Mouse (Mus musculus) lung, embryonic 16.5 days (tissue): ENCODE measurements at regions not wholly inside any gene's neighbourhood (a gene's known extent, or its start where the extent isn't known, plus 50 kb on each side); places are given as distances from the start of the nearest gene placed in this dataset.

Source experiments
- ATAC-seq: fragments of 200-750 bp; cut with Nextera tagmentation; 2 replicates; pipeline ENCODE4 v1.8.0; 2017; ENCODE audit warnings: low read depth, mild to moderate bottlenecking, moderate library complexity
- H3K27ac ChIP-seq: fragments of 300-500 bp; sonication (generic); 2 replicates; pipeline ENCODE4 v1.5.1; 2014; ENCODE audit warnings: mild to moderate bottlenecking, control low read depth, low read length
- H3K27me3 ChIP-seq: fragments of 300-500 bp; sonication (generic); 2 replicates; pipeline ENCODE4 v1.6.1; 2014; ENCODE audit warnings: low read depth, low read length, mixed read lengths; ENCODE audit not compliant: control insufficient read depth, insufficient read depth
- H3K36me3 ChIP-seq: fragments of 300-500 bp; sonication (generic); 2 replicates; pipeline ENCODE4 v1.6.1; 2014; ENCODE audit warnings: low read length; ENCODE audit not compliant: control insufficient read depth, insufficient read depth
- H3K4me1 ChIP-seq: fragments of 300-500 bp; sonication (generic); replicated peaks from 2 replicates; pipeline ENCODE4 v1.6.1; 2014; ENCODE audit warnings: low read length, mixed read lengths; ENCODE audit not compliant: control insufficient read depth, insufficient read depth
- H3K4me2 ChIP-seq: fragments of 300-500 bp; sonication (generic); 2 replicates; pipeline ENCODE4 v1.6.1; 2014; ENCODE audit warnings: low read depth, low read length, control low read depth
- H3K4me3 ChIP-seq: fragments of 300-500 bp; sonication (generic); 2 replicates; pipeline ENCODE4 v1.5.1; 2014; ENCODE audit warnings: mild to moderate bottlenecking, low read length, control low read depth
- H3K9ac ChIP-seq: fragments of 300-500 bp; sonication (generic); 2 replicates; pipeline ENCODE4 v1.6.1; 2014; ENCODE audit warnings: low read length, control low read depth
- H3K9me3 ChIP-seq: fragments of 300-500 bp; sonication (generic); 2 replicates; pipeline ENCODE4 v1.6.1; 2016; ENCODE audit warnings: low read length; ENCODE audit not compliant: control insufficient read depth
- WGBS: fragments of 180-500 bp; shearing (Covaris S2); extraction: QIAGEN DNeasy Blood & Tissue Kit; methylation state at CpG from one replicate; pipeline ENCODE4 v1.1.7; 2014; 5-methylcytosine and 5-hydroxymethylcytosine counted together

GRCm38 (mm10) chr3:144137483-144137882 is 67.5 kb downstream of the Lmo4 start:
- no peaks in the 10 kb centered on the region for H3K36me3 ChIP-seq
- no peak overlapping the region for H3K4me3 ChIP-seq
- WGBS = 80% methylated on average over 3 of the region's 3 CpGs
- no peak for ATAC-seq
- no peak overlapping the region for H3K27ac ChIP-seq
- H3K4me2 ChIP-seq = no peak overlapping the region
- H3K4me1 ChIP-seq = no peaks in the 10 kb centered on the region
- no peaks in the 10 kb centered on the region for H3K27me3 ChIP-seq
- H3K9me3 ChIP-seq = no peaks in the 10 kb centered on the region
- no peak overlapping the region for H3K9ac ChIP-seq

- no peak for ATAC-seq
- no peak overlapping the region for H3K9ac ChIP-seq
- H3K36me3 ChIP-seq = no peaks in the 10 kb centered on the region
- H3K27ac ChIP-seq = no peak overlapping the region
- no peaks in the 10 kb centered on the region for H3K27me3 ChIP-seq
- H3K9me3 ChIP-seq = no peaks in the 10 kb centered on the region
- 65% methylated on average over 2 of the region's 2 CpGs for WGBS
- H3K4me3 ChIP-seq = no peak overlapping the region
- H3K4me1 ChIP-seq = no peaks in the 10 kb centered on the region
- no peak overlapping the region for H3K4me2 ChIP-seq
These were observed 68.6 kb downstream of the Lmo4 start for GRCm38 (mm10) chr3:144136432-144136831.

GRCm38 (mm10) chr3:144135646-144136045 is 69.4 kb downstream of the Lmo4 start:
- Histone ChIP-seq H3K4me2 (no peak overlapping the region), H3K4me1 (no peaks in the 10 kb centered on the region), H3K27me3 (no peaks in the 10 kb centered on the region), H3K36me3 (no peaks in the 10 kb centered on the region), H3K9ac (no peak overlapping the region), H3K27ac (no peak overlapping the region), H3K4me3 (no peak overlapping the region), H3K9me3 (no peaks in the 10 kb centered on the region)
- ATAC-seq = no peak
- WGBS = 97% methylated on average over 6 of the region's 6 CpGs

DNA sequence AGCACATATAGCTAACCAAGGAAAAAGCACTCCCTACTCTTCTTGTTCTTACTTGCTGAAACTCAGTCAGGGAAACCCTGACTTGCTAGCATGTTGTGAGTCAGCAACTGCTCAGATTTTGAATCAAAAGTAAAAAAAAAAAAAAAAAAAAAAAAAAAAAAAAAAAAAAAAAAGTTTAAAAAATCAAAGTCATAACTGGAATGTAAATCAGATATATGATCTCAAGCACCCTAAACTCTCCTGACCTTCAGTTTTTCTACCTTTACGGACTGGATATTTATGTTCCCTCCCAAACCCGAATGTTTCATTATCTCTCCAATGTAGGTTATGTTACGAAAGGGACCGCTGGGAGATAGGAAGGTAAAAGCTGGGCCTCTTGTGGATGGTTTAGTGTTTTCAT is 77.0 kb downstream of the Lmo4 start:
- 92% methylated on average over 4 of the region's 4 CpGs for WGBS

DNA sequence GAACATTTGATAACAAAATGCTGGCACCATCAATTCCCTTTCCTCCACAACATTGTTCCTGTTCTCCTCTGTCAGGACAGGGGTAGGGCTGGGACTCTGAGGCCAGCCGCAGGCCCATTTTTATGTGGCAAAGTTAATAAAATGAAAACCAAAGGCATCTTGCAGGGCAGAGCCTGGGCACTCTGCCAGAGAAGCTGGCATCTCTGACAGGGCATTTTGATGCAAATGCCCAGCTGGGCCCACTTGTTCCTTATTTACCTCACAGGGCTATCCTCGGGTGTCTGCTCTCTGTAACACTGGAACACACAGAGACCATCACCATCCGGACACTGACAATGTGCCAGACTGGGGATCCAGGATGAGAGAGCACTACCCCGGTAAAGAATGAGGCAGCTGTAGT is 80.7 kb downstream of the Lmo4 start:
- no peaks in the 10 kb centered on the region for H3K36me3 ChIP-seq
- H3K27ac ChIP-seq = no peak overlapping the region
- no peak for ATAC-seq

More for the DNA sequence above, 77.0 kb downstream of the Lmo4 start:
- H3K4me1 ChIP-seq = no peaks in the 10 kb centered on the region
- no peak overlapping the region for H3K27ac ChIP-seq
- no peaks in the 10 kb centered on the region for H3K9me3 ChIP-seq
- H3K4me3 ChIP-seq = no peak overlapping the region
- no peak for ATAC-seq
- no peak overlapping the region for H3K9ac ChIP-seq
- H3K36me3 ChIP-seq = no peaks in the 10 kb centered on the region
- H3K27me3 ChIP-seq = no peaks in the 10 kb centered on the region
- H3K4me2 ChIP-seq = no peak overlapping the region

GRCm38 (mm10) chr3:144123361-144124072 is 81.5 kb downstream of the Lmo4 start:
- no peaks in the 10 kb centered on the region for H3K9me3 ChIP-seq
- 72% methylated on average over 6 of the region's 6 CpGs for whole genome bisulfite sequencing
- no peak for ATAC-seq
- H3K4me3 ChIP-seq = no peak overlapping the region
- H3K9ac ChIP-seq = no peak overlapping the region
- H3K4me1 ChIP-seq = no peaks in the 10 kb centered on the region
- no peak overlapping the region for H3K4me2 ChIP-seq
- no peaks in the 10 kb centered on the region for H3K27me3 ChIP-seq
- H3K36me3 ChIP-seq = no peaks in the 10 kb centered on the region
- H3K27ac ChIP-seq = no peak overlapping the region

More for the DNA sequence above, 80.7 kb downstream of the Lmo4 start:
- H3K4me3 ChIP-seq = no peak overlapping the region
- H3K4me1 ChIP-seq = no peaks in the 10 kb centered on the region
- no peak overlapping the region for H3K9ac ChIP-seq
- no peak overlapping the region for H3K4me2 ChIP-seq
- WGBS = 77% methylated on average over 4 of the region's 4 CpGs
- H3K27me3 ChIP-seq = no peaks in the 10 kb centered on the region
- H3K9me3 ChIP-seq = no peaks in the 10 kb centered on the region

GRCm38 (mm10) chr3:144119076-144119475 is 85.9 kb downstream of the Lmo4 start:
- Histone ChIP-seq H3K27me3 (no peaks in the 10 kb centered on the region), H3K9ac (no peak overlapping the region), H3K36me3 (no peaks in the 10 kb centered on the region), H3K9me3 (no peaks in the 10 kb centered on the region), H3K4me2 (no peak overlapping the region), H3K27ac (no peak overlapping the region), H3K4me3 (no peak overlapping the region), H3K4me1 (no peaks in the 10 kb centered on the region)
- 68% methylated on average over 3 of the region's 3 CpGs for WGBS
- no peak for ATAC-seq

DNA sequence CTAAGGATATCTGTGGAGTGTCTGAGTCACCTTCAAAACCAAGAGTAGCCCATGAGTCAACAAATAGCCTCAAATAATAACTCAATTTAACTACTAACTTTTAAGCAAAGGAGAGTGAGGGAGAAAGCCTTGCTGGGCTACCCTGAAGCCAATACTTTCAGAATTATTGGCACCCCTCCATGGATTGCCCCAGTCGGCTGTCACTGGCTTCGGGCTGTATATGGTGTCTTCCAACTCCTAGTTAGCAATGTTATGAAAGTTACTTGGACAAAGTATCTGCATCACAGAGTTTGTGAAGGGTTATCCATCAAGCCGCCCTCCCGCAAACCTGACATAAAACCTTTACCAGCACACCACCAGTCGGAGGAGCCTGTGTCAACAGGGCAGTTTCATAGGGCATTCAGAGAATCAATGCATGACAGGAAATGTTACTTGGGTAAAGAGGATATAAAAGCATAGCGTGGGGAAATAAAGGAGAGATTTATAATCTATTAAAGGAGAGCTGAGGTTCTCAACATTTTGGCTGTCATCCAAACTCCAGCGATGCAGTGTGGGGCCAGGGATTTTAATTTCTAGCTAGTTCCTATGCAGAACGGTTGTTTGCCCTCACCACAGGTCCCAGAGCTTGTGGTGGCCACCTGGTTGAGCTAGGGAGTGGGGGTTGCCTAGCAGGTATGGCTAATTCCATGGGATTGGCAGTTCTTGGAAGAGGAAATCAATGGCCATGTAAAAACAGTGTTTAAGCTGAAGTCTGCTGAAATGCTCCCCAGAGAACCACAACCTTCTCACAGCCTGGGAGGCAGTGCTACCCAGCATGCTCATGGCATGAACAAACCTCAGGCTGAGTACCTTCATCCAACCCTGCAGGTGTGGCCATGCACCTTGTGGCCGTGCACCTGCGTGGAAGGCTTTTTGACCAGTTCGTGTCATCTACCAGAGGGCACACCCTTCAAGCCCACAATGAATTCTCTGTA is 91.1 kb downstream of the Lmo4 start:
- no peak overlapping the region for H3K4me2 ChIP-seq
- H3K36me3 ChIP-seq = no peaks in the 10 kb centered on the region
- no peaks in the 10 kb centered on the region for H3K4me1 ChIP-seq
- no peak overlapping the region for H3K4me3 ChIP-seq
- H3K27me3 ChIP-seq = no peaks in the 10 kb centered on the region
- H3K27ac ChIP-seq = no peak overlapping the region
- H3K9me3 ChIP-seq = no peaks in the 10 kb centered on the region
- no peak overlapping the region for H3K9ac ChIP-seq
- 60% methylated on average over 11 of the region's 11 CpGs for WGBS
- ATAC-seq = no peak

DNA sequence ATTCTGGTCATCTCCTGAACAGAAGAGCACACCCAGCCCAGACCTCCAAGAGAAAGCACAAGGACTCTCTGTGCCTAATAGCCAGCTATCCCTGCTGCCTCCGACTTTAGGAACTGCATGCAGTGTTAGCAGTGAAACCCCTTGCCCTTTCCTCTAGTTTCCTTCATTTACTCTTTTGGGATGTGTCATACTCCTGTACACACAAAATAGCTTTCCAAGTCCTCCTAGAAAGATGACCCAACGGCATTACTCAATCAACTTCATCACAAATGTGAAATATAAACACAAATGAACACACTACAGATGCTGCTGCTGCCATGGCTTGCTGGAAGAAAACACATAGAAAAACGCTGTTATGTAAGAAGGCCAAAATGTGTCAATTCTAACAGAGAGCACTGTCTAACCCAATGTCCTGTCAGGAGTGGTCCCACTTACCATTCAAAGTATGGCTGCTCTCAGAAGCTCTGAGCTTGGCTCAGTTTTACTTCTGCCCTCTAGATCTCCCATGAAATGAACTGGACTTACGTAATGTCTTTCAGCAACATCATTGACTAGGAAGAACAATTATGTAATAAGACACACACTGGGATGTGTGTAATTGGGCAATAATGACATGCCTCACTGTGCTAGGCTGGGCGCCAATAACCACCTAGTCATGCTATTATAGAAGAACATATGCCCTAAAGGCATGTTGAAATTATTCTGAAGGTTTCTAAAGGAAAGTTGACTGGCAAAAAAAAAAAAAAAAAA is 94.5 kb downstream of the Lmo4 start:
- Histone ChIP-seq H3K4me3 (no peak overlapping the region), H3K9me3 (no peaks in the 10 kb centered on the region), H3K27ac (no peak overlapping the region), H3K4me2 (no peak overlapping the region), H3K4me1 (no peaks in the 10 kb centered on the region), H3K27me3 (no peaks in the 10 kb centered on the region), H3K36me3 (no peaks in the 10 kb centered on the region), H3K9ac (no peak overlapping the region)
- 78% methylated on average over 5 of the region's 5 CpGs for WGBS
- no peak; the same call in 1 of the 2 replicates for ATAC-seq
